Mouse (Mus musculus) testis, postnatal 10 days (tissue): ENCODE measurements around the gene Trim30c.
A peak's percentile ranks its signal among the peaks of the same experiment; 100 is the strongest.
"Not testable (repeated sequence)": the region's sequence is repeated elsewhere in the genome, so short reads cannot be mapped to it uniquely, and the experiment has no call there.

Source experiments
- DNase-seq: peaks from one replicate; pipeline ENCODE4 v3.0.0; 2021; ENCODE audit warnings: low spot score

Gene Trim30c

DNA sequence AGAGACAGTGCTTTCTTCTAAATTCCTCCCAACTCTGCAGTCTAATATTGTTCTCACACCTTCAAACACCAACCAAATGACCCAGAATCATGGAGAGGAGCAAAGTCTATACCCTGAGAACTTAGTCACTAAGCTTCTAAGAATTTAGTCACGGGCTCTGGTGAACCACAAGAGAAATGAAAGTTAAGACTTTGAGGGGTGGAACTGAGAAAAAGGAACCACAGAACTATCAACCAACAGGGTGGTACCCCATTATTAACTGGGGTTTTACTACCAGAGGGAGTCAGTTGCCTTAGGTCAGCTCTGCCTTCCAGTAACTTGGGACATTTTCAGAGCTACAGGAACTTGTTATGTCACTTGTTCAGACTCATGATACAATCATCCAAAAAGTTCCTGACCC lies at the start of gene Trim30c:
Gene Trim30c (minus strand): TSS at position 140 of the 400 bp plus-strand sequence.
- DNase-seq, result no peak

- DNase-seq, result no peak
Observed at GRCm38 (mm10) chr7:104445961-104446645, 45.5 kb upstream of the Trim30c start.

DNA sequence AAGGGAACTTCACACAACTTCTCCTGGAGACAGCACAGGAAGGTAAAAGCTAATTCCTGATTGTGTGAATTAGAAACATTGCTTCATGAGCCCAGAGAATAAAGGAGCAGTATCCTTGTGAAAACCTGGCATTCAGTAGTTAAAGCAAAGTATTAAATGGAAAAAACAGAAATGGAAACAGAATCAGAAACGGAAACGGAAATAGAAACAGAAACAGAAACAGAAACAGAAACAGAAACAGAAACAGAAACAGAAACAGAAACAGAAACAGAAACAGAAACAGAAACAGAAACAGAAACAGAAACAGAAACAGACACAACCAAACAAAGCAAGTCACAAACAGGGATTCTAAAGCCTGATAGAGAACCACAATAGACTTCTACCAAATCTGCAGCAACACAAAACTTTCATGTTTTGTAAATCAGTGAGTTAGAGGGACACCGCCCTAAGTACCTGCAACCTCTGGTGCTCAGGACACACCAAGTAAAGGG lies 3.9 kb upstream of the Trim30c start:
- no peak for DNase-seq

DNA sequence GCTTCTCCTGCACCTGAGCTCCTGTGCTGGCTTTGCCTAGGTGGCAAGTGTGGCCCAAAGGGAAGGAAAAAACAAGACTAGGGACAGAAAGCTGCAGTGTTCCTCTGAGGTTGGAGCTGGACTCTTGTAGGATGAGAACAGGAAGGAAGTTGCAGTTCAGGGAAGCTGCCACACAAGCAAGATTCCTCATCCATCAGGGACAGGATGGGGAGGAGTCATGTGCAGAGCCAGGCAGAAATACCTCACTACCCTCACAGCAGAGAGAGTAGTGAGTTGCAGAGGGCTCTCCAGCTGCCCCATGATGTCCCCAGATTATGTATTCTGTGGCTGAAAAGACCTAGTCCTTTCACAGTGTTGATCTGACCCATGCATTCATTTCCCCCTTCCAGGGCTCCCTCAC lies 503 bp upstream of the Trim30c start:
- DNase-seq, result no peak

- no peak for DNase-seq
Observed at GRCm38 (mm10) chr7:104398492-104398891, 2.1 kb downstream of the Trim30c start.

- DNase-seq, result no peak
Observed at GRCm38 (mm10) chr7:104369736-104370414, 30.8 kb downstream of the Trim30c start, which contains the start of gene Trim30b. Trim30b (minus strand) TSS chr7:104369884.

DNA sequence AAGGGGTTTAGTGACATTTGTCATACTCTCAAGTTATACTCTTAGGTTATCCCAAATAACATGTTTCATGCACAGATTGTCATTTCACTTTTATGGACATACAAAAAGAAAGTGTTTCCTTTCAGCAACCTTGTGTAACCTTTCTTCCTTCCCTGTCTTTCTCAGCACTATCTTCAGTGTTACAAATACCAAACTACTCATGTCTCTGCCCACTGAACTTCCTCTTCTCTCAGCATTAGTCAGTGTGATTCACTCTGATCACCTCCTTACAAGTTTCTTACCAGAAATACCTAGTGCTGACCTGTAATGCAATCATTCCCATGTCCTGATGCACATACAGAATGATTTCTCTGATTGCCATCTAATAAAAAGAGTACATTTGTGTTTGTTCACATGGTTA lies 34.3 kb downstream of the Trim30c start:
- DNase-seq, result no peak

DNA sequence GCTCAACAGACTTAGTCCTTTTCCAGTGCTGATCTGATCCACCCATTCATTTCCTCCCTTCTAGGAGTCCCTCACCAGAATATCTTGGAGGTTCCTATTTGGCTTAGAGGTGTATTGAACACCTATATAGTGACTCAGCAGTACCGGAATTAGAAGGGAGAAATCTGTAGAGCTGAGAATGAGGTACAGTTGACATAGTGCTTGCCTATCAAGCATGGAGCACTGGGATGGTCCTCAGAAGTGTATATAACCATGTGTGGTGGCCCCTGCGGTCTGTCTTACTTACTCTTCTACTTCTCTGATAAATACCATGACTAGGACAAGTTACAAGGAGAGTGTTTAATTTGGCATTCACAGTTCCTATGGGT lies 47.1 kb downstream of the Trim30c start:
- no peak for DNase-seq

DNA sequence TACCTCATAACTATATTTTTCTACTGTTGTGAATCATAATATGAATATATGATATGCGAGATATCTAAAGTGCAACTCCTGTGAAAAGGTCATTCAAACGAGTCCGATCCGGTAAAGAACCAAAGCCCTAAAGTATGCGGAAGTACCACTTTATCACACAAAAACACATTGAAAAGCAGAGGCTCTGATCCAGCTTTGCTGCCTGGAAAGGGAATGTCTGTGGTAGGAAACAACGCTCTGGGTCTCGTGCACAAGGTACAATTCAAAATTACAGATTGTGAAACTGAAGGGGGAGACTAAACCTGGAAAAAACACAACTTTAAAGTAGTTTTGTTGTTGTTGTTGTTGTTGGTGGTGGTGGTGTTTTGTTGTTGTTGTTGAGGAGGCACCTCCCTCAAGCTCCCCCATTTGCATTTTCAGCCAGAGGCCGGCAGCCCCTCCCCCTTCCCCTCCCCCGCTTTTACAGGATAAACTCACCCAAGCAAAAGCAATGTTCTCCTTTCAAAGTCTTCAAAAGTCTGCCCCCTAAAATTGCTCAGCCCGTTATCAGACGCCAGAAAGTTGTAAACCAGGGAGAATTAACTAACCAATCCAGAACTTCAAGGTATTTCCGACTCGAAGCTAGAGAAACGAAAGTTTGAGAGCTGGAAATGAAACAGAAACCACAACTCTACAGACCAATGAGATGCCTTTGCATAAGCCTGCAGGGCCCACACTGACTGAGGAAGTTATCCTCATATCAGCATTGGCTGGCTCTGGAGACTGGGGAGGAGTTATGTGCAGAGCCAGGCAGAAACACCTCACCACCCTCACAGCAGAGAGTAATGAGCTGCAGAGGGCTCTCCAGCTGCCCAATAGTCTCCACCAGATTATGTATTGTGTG lies 47.7 kb downstream of the Trim30c start, which contains the start of gene Trim12c:
Gene Trim12c (minus strand): TSS at position 646 of the 883 bp plus-strand sequence.
- peak; percentile 70 for DNase-seq

GRCm38 (mm10) chr7:104348043-104348442 lies 52.6 kb downstream of the Trim30c start:
- DNase-seq, result not testable (repeated sequence)

DNA sequence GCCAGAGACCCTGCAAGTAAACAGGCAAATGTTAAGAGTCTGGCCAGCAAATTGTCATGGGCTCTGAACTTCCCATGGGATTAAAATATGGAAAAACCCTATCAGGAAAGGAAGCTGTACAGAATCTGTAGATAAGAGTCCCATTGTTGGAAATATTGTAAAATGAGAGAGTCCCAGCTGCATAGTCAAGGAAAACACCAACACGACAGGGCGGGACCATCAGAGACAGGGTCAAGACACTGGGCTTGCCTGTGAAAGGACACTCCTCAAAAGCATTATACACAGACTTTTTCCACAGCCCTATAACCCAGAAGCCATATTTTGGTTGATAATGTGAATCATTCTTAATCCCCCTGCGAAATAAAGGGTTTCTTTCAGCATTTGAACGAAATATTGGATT lies 59.9 kb downstream of the Trim30c start:
- DNase-seq, result not testable (repeated sequence)

DNA sequence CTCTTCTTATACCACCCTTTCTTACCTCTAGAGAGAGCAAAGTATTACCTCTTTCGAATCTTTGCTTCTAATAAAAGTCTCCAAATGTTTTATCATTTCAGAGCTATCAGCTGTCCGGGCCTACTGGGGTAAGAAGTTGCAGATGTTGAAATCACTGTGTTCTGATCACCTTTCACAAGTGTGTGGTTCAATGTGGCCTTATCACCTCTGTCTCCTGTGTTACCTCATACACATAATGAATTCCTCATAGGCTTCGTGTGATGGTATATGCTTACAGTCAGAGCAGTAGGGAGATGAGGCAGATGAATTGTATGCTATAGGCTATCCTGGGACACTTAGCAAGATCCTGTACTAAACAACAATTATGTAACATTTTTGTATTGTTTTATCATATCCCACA lies 65.1 kb downstream of the Trim30c start:
- DNase-seq, result not testable (repeated sequence)
